Mouse (Mus musculus): ENCODE data around the gene Lrrc8a.
A peak's percentile ranks its signal among the peaks of the same experiment; 100 is the strongest.

The Lrrc8a gene

GRCm38 (mm10) chr2:30306087-30306486 lies 68.6 kb downstream of the Lrrc8a start:
- no peak for DNase-seq (ENCODE audit: low read depth)

GRCm38 (mm10) chr2:30309351-30309750 lies 71.8 kb downstream of the Lrrc8a start:
- peak; percentile 28 for DNase-seq (ENCODE audit: low read depth)

GRCm38 (mm10) chr2:30311481-30311880 lies 74.0 kb downstream of the Lrrc8a start:
- DNase-seq (ENCODE audit: low read depth) = no peak

All from c-Kit-positive CD71-positive TER-119-negative erythroid progenitor cells, embryonic 14.5 days (primary cell).